In genomic region chr12:75833149-75833959, GRCm38 (mm10) we compare ENCODE assay signal across 10 mouse cellular contexts. TPM values are rescaled to one million over a fixed set of nuclear protein-coding genes. Genes with fewer than 3 reads are reported as not detected.
DNase-seq lines count a peak whose midpoint lies in the region; ATAC-seq and TF ChIP-seq lines count a peak whose summit lies in the region.
"Had no signal": no experiment of that assay in that cellular context is flagged by ENCODE, and none has a peak within 500 bp of the region (broad histone marks: within the 10 kb centered on the region; RNA-seq: fewer than 3 reads in every experiment).

No protein-coding gene starts in this region.

- H3K4me1 ChIP-seq in hindbrain, embryonic 15.5 days (replicated peaks), result peaks cover 15% of the 10 kb centered on the region; the same call in 1 of the 2 replicates
- H3K4me1 ChIP-seq in hindbrain, embryonic 16.5 days (ENCODE audit: control insufficient read depth, insufficient read depth, low read depth, low read length), result peaks cover 4% of the 10 kb centered on the region
- peaks cover 6% of the 10 kb centered on the region for H3K4me1 ChIP-seq in embryonic fibroblast, embryonic 13.5 days (ENCODE audit: control insufficient read depth, insufficient read depth, low read length)
- H3K4me1 ChIP-seq in limb, embryonic 15.5 days, result peaks cover 26% of the 10 kb centered on the region

- no peak for TF ChIP-seq CTCF in embryonic fibroblast, embryonic 13.5 days (IDR thresholded peaks at IDR 0.05; ENCODE audit: borderline replicate concordance, insufficient read depth, low read length)

- no peak overlapping the region for H3K4me3 ChIP-seq in hindbrain, embryonic 15.5 days
- H3K4me3 ChIP-seq in hindbrain, embryonic 16.5 days (ENCODE audit: low read length), result no peak overlapping the region
- no peak overlapping the region for H3K4me3 ChIP-seq in embryonic fibroblast, embryonic 13.5 days (ENCODE audit: insufficient read depth, low read length)
- 0 out of 2 replicates have a peak overlapping the region, but pooled peaks have one; percentile 1 for H3K4me3 ChIP-seq in limb, embryonic 15.5 days
- H3K4me3 ChIP-seq: hindbrain, embryonic 10.5 days had no signal

- 65% methylated on average over 12 of the region's 12 CpGs for WGBS in hindbrain, embryonic 15.5 days
- whole genome bisulfite sequencing in hindbrain, embryonic 16.5 days, result 66% methylated on average over 12 of the region's 12 CpGs
- 36% methylated on average over 12 of the region's 12 CpGs for WGBS in limb, embryonic 15.5 days

- no peak overlapping the region for H3K9ac ChIP-seq in hindbrain, embryonic 15.5 days
- H3K9ac ChIP-seq in hindbrain, embryonic 16.5 days (ENCODE audit: low read depth, low read length), result no peak overlapping the region
- no peak overlapping the region for H3K9ac ChIP-seq in limb, embryonic 15.5 days

- peak; percentile 29 for DNase-seq in embryo, embryonic 11 days
- DNase-seq in embryo, embryonic 10 days (ENCODE audit: low spot score), result no peak
- DNase-seq in thymus, postnatal 4 days, result no peak
- no peak for DNase-seq in adrenal gland, adult 18-20 months (ENCODE audit: low spot score in 2 of 2)
- DNase-seq: cerebellum, adult 18-20 months had no signal

- peak; percentile 38; the same call in 1 of the 2 replicates for ATAC-seq in hindbrain, embryonic 15.5 days (ENCODE audit: low FRiP score, low read depth)
- ATAC-seq in hindbrain, embryonic 16.5 days, result no peak
- ATAC-seq in limb, embryonic 15.5 days (ENCODE audit: insufficient number of reproducible peaks, low FRiP score, low TSS enrichment, low read depth), result no peak

- TF ChIP-seq POLR2A in embryonic fibroblast, embryonic 13.5 days (IDR thresholded peaks at IDR 0.05; ENCODE audit: low read depth, low read length), result 0 out of 2 replicates have a peak, but pooled peaks have one; percentile 17

- no peaks in the 10 kb centered on the region for H3K36me3 ChIP-seq in hindbrain, embryonic 15.5 days
- H3K36me3 ChIP-seq in hindbrain, embryonic 16.5 days (ENCODE audit: control insufficient read depth, insufficient read depth, low read length), result no peaks in the 10 kb centered on the region
- no peaks in the 10 kb centered on the region for H3K36me3 ChIP-seq in limb, embryonic 15.5 days

- no peak overlapping the region for H3K27ac ChIP-seq in hindbrain, embryonic 15.5 days (replicated peaks)
- no peak overlapping the region for H3K27ac ChIP-seq in hindbrain, embryonic 16.5 days (ENCODE audit: low read depth, low read length)
- no peak overlapping the region for H3K27ac ChIP-seq in embryonic fibroblast, embryonic 13.5 days (ENCODE audit: insufficient read depth, low read length)
- peak overlapping the region; percentile 30; the same call in 1 of the 2 replicates for H3K27ac ChIP-seq in limb, embryonic 15.5 days
- H3K27ac ChIP-seq: hindbrain, embryonic 10.5 days had no signal

- no peaks in the 10 kb centered on the region for H3K27me3 ChIP-seq in hindbrain, embryonic 15.5 days
- H3K27me3 ChIP-seq in hindbrain, embryonic 16.5 days (replicated peaks; ENCODE audit: control insufficient read depth, insufficient read depth, low read length), result no peaks in the 10 kb centered on the region
- H3K27me3 ChIP-seq in limb, embryonic 15.5 days, result no peaks in the 10 kb centered on the region

- no peaks in the 10 kb centered on the region for H3K9me3 ChIP-seq in hindbrain, embryonic 15.5 days
- H3K9me3 ChIP-seq in hindbrain, embryonic 16.5 days (ENCODE audit: control insufficient read depth, low read length), result no peaks in the 10 kb centered on the region
- H3K9me3 ChIP-seq in limb, embryonic 15.5 days, result no peaks in the 10 kb centered on the region
- H3K9me3 ChIP-seq: hindbrain, embryonic 10.5 days had no signal

- H3K4me2 ChIP-seq in hindbrain, embryonic 15.5 days, result no peak overlapping the region
- no peak overlapping the region for H3K4me2 ChIP-seq in hindbrain, embryonic 16.5 days (ENCODE audit: low read length)
- peak overlapping the region; percentile 22 for H3K4me2 ChIP-seq in limb, embryonic 15.5 days

RNA-seq across cellular contexts. Expression of gene Syne2, which starts 15.4 kb away (rescaled TPM):
- 46.2 and 55.0 TPM in 2 replicates for polyA plus RNA-seq in hindbrain, embryonic 15.5 days (2015; fragmentation: Nextera tagmentation; extraction: Ambion mirVana)
- polyA plus RNA-seq in hindbrain, embryonic 16.5 days (2015; fragmentation: Nextera tagmentation; extraction: Ambion mirVana), result 41.3 and 42.6 TPM in 2 replicates
- polyA plus RNA-seq in embryonic fibroblast, embryonic 13.5 days (2011; ENCODE audit: insufficient read length, low read depth, missing spikeins), result 10.9 TPM in 2 replicates
- polyA plus RNA-seq in limb, embryonic 15.5 days (2015; fragmentation: Nextera tagmentation; extraction: Ambion mirVana), result 43.9 and 45.9 TPM in 2 replicates
- 10 to 100 TPM; 33.2 to 39.7 TPM for total RNA-seq in adrenal gland, adult 18-20 months (2021)
